Mouse (Mus musculus): ENCODE measurements around the gene Nrp2.

DNA sequence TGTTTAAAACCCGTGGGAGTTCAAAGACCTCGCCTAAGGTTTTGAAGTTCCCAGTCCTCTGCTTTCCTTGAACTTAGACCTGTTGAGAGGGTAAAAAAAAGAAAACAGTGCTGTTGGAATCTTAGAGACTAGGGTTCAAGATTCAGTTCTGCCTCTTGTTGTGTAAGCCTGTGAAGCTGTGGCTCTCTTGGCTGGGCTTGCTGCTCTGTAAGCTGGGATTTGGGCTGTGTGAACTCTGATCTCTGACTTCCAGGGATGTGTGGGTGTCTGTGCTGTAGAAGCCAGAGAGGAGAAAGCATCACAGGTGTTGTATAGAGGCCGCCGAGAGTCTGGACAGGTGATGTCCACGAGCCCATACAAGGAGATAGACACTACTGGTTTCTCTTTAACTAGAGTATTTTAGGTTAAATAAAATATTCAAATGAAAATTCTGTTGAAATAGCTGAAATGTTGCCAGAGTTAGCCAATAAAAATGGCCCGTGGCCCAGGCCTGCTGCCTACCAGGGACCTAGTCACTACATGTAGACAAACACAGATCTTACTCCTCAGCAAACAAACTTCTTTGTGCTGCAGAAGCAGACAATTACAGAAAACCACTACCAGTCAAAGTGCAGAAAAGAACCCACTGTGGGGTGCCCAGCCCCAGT is 120.6 kb downstream of the Nrp2 start:
- TF ChIP-seq CTCF (conservative IDR thresholded peaks at IDR 0.05; ENCODE audit: insufficient read depth, insufficient read length, low read depth, low read length), result no peak
- no peak for TF ChIP-seq POLR2A (IDR thresholded peaks at IDR 0.05; ENCODE audit: low read depth, low read length)

All from kidney, adult 2 months (tissue).